Mouse (Mus musculus) layer of hippocampus, adult 6 months (tissue): ENCODE data around the gene Pttg1ip. TPM values are rescaled to one million over a fixed set of nuclear protein-coding genes. Genes with fewer than 3 reads are reported as not detected.

Source experiments
- long read RNA-seq, 2 experiments: library from polyadenylated mRNA; unstranded; transcript quantifications; one replicate each; pipeline ENCODE4 v2.0.0; 2019 to 2020
- microRNA-seq: library from miRNA; unstranded; fragments of <30 nt; microRNA quantifications from one replicate; pipeline ENCODE4 v1.2.0, GENCODE M21; 2020
- polyA plus RNA-seq: library from polyadenylated mRNA; unstranded; fragments of <200 nt; fragmentation: Nextera tagmentation; gene quantifications from 2 replicates; pipeline ENCODE4 v1.2.3, GENCODE M21; 2021

Pttg1ip gene
- 78.1 and 78.4 TPM in 2 replicates for polyA plus RNA-seq
- long read RNA-seq, experiment 1, transcript Pttg1ip-201 (6 exons, 2,294 nt) = major isoform, 146 of 162 reads
- long read RNA-seq, experiment 1, partial matches to known transcripts = 1 of 162 reads
- long read RNA-seq, experiment 1, other reads (novel, unspliced or antisense) = 13 of 162 reads
- long read RNA-seq, experiment 2, transcript Pttg1ip-201 (6 exons, 2,294 nt) = major isoform, 499 of 534 reads
- long read RNA-seq, experiment 2, partial matches to known transcripts = 1 of 534 reads
- long read RNA-seq, experiment 2, other reads (novel, unspliced or antisense) = 25 of 534 reads

DNA sequence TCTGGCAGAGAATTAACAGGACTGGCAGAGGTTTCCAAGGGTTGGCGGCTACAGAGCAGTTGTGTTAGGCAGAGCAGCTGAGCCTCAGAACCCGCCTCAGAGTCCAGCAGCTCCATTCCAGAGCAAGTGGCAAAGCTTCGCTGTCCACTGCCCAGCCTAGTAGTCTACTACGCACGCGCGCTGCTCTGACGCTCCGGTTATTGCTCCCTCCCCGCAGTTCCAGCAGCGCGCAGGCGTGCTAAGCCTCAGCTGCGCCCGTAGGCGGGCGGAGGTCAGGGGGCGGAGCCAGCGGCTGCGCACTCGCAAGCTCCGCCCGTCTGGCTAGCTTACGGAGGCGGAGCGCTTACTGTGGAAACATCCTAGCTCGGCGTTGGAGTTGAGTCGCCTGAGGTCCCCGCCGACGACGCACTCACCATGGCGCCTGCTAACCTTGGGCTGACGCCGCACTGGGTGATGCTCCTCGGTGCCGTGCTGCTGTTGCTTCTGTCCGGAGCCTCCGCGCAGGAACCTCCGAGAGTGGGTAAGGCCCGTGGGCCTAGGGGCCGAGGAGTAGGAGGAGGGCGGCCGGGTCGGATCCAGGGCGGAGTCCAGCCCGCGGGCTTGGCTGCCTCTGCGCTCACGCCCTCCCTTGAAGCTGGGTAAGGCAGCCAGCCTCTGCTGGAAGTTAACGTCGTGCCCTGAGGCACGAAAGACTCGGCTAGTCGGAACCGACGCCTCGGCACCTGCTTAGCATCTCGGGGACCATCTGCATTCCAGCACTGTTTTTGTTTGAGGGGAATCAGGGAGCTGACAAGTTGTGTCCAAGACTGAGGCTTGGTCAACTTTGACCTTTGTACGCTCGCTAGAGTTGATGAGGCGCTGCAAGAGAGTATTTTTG lies at the start of gene Pttg1ip:
Gene Pttg1ip, plus strand, starts transcription at position 313 of the 877 bp plus-strand sequence.

GRCm38 (mm10) chr10:77605908-77606826 lies 24.6 kb downstream of the Pttg1ip start, which contains the start of the genes Sumo3 and Gm49325:
Gene Sumo3, plus strand, starts transcription at chr10:77606097.
Gene Gm49325, plus strand, starts transcription at chr10:77606197.

DNA sequence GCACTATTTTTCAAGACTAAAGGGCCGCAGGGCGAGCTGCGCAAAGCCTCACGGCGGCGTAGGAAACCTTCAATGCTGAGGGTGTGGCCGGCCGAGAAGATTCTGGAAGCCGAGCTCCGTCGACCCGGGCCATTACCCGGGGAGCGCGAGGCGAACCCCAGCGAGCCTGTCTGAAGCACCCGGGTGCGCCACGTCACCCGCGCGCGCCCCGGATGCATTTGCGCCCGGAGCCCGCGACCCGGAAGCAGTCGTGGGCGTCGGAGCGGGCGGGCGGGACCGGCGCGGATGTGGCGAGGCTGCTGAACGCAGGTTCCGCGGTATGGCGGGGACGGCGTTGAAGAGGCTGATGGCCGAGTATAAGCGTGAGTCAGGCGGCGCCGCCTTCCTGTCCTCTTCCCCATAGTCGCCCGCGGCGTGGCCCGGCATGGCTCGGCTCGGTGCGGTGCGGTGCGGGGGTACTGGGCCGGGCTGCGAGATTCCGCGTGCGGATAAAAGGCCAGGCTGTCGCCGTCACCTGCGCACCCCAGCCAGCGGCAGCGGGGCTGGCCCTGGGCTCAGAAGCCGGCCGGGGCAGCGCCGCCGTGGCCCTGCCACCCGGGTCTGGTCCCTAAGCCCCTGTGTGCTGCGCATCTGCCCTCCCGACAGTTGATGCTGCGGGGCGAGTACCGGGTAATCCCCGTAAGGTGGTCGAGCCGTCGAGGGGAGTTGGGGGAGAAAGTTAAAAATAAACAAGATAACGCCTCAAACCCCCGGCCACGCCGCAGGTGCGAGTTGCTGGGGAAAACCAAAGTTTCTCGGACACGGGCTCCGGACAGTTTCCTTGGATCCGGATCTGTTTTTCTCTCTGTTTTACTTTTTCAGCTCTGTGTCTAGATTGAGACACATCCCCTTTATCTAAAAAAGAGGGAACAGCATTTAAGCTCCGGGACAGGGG lies 40.8 kb downstream of the Pttg1ip start, which contains the start of gene Ube2g2:
Gene Ube2g2, plus strand, starts transcription at position 221 of the 934 bp plus-strand sequence.

Small RNA genes lying within 50 kb of the gene (microRNA-seq; reads per million reads assigned to microRNA genes)
- 37.8 reads per million, percentile 48 among the genes with 10 or more reads in this experiment for gene Mir1930

Other genes with a start within 250 kb of the Pttg1ip start
- 14.5 and 15.0 TPM in 2 replicates for gene Adarb1, start 163.4 kb upstream of the Pttg1ip start, polyA plus RNA-seq
- 26.3 and 30.1 TPM in 2 replicates for gene Fam207a, start 65.9 kb upstream of the Pttg1ip start, polyA plus RNA-seq
- 6.9 and 7.4 TPM in 2 replicates for gene Itgb2, start 51.5 kb upstream of the Pttg1ip start, polyA plus RNA-seq
- 138 and 169 TPM in 2 replicates for gene Sumo3, start 24.4 kb downstream of the Pttg1ip start, polyA plus RNA-seq
- 2.2 and 4.3 TPM in 2 replicates for gene Gm49325, start 24.5 kb downstream of the Pttg1ip start, polyA plus RNA-seq
- 64.6 and 69.3 TPM in 2 replicates for gene Ube2g2, start 40.6 kb downstream of the Pttg1ip start, polyA plus RNA-seq
- 0.09 and 0.26 TPM in 2 replicates for gene Tspear, start 104.8 kb downstream of the Pttg1ip start, polyA plus RNA-seq
- not detected in 2 replicates for gene Gm19402, start 109.0 kb downstream of the Pttg1ip start, polyA plus RNA-seq
- not detected in 2 replicates for gene Gm9508, start 115.5 kb downstream of the Pttg1ip start, polyA plus RNA-seq
- gene Gm10272, start 124.9 kb downstream of the Pttg1ip start, polyA plus RNA-seq = not detected in 2 replicates
- not detected in 2 replicates for gene Gm10024, start 129.7 kb downstream of the Pttg1ip start, polyA plus RNA-seq
- not detected in 2 replicates for gene Gm10142, start 134.1 kb downstream of the Pttg1ip start, polyA plus RNA-seq
- gene Krtap12-1, start 138.9 kb downstream of the Pttg1ip start, polyA plus RNA-seq = not detected in 2 replicates
- not detected in 2 replicates for gene Gm10100, start 144.8 kb downstream of the Pttg1ip start, polyA plus RNA-seq
- gene Gm18596, start 160.9 kb downstream of the Pttg1ip start, polyA plus RNA-seq = not detected in 2 replicates
- not detected in 2 replicates for gene Gm9736, start 169.6 kb downstream of the Pttg1ip start, polyA plus RNA-seq
- gene Gm3233, start 178.0 kb downstream of the Pttg1ip start, polyA plus RNA-seq = not detected in 2 replicates
- gene Gm3238, start 189.6 kb downstream of the Pttg1ip start, polyA plus RNA-seq = not detected in 2 replicates
- not detected in 2 replicates for gene Gm7138, start 195.2 kb downstream of the Pttg1ip start, polyA plus RNA-seq
- gene Gm3250, start 200.8 kb downstream of the Pttg1ip start, polyA plus RNA-seq = not detected in 2 replicates
- gene Gm7137, start 206.5 kb downstream of the Pttg1ip start, polyA plus RNA-seq = not detected in 2 replicates
- gene Gm9639, start 213.4 kb downstream of the Pttg1ip start, polyA plus RNA-seq = not detected in 2 replicates
- gene Gm19668, start 217.4 kb downstream of the Pttg1ip start, polyA plus RNA-seq = not detected in 2 replicates
- not detected in 2 replicates for gene Gm9507, start 230.1 kb downstream of the Pttg1ip start, polyA plus RNA-seq
- not detected in 2 replicates for gene Gm2696, start 233.0 kb downstream of the Pttg1ip start, polyA plus RNA-seq
- not detected in 2 replicates for gene Krtap10-4, start 245.4 kb downstream of the Pttg1ip start, polyA plus RNA-seq